Mouse (Mus musculus): ENCODE measurements around the gene Gm10803. TPM values are rescaled to one million over a fixed set of nuclear protein-coding genes. Genes with fewer than 3 reads are reported as not detected.
"Not testable (repeated sequence)": the region's sequence is repeated elsewhere in the genome, so short reads cannot be mapped to it uniquely, and the experiment has no call there.

The Gm10803 gene
- not detected in 2 replicates for polyA plus RNA-seq (2014; fragmentation: Nextera tagmentation; extraction: Ambion mirVana)

DNA sequence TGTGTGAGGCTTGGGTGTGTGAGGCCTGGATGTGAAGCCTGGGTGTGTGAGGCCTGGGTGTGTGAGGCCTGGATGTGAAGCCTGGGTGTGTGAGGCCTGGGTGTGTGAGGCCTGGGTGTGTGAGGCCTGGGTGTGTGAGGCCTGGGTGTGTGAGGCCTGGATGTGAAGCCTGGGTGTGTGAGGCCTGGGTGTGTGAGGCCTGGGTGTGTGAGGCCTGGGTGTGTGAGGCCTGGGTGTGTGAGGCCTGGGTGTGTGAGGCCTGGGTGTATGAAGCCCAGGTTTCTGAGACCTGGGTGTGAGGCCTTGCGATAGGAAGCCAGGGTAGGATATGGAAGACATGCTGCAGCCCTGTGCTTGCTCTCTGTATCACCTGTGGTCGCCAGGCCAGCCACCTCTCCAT, at the start of gene Gm10803:
TSS of gene Gm10803 (plus strand) at position 301 of the 400 bp plus-strand sequence.
- WGBS = 77% methylated on average over 2 of the region's 2 CpGs

DNA sequence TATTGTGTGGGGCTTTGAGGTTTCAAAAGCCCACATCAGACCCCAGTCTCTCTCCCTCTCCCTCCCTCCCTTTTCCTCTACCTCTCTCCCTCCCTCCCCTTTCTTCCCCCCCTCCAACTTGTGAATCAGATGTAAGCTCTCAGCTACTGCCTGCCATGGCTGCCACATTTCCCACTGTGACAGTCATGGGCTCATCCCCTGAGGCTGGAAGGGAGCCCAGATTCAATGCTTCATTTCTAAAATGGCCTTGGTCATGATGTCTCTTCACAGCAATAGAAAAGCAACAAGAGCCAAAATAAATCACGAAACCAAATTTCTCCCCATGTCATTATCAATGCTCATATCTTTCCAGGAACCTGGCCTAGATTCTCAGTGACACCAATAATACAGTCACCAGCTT, 49.5 kb upstream of the Gm10803 start:
- no peak overlapping the region for H3K27ac ChIP-seq (ENCODE audit: low read depth, low read length)
- H3K4me3 ChIP-seq (ENCODE audit: low read depth, low read length) = no peak overlapping the region
- H3K9ac ChIP-seq (ENCODE audit: low read length) = no peak overlapping the region
- H3K27me3 ChIP-seq (ENCODE audit: control insufficient read depth, insufficient read depth, low read length) = no peaks in the 10 kb centered on the region
- no peaks in the 10 kb centered on the region for H3K36me3 ChIP-seq (ENCODE audit: control insufficient read depth, insufficient read depth, low read length)
- 93% methylated on average over 1 of the region's 1 CpGs for WGBS
- H3K4me2 ChIP-seq = no peak overlapping the region
- no peak for ATAC-seq (ENCODE audit: low FRiP score)
- H3K4me1 ChIP-seq (ENCODE audit: control insufficient read depth, insufficient read depth, low read length) = no peaks in the 10 kb centered on the region
- no peaks in the 10 kb centered on the region for H3K9me3 ChIP-seq (ENCODE audit: control insufficient read depth, low read length)
- DNase-seq (ENCODE audit: low spot score, missing footprints) = no peak

More for the DNA sequence above, at the start of gene Gm10803:
- H3K27me3 ChIP-seq (ENCODE audit: control insufficient read depth, insufficient read depth, low read length); H3K9ac ChIP-seq (ENCODE audit: low read length); H3K4me3 ChIP-seq (ENCODE audit: low read depth, low read length); H3K27ac ChIP-seq (ENCODE audit: low read depth, low read length); ATAC-seq (ENCODE audit: low FRiP score); H3K36me3 ChIP-seq (ENCODE audit: control insufficient read depth, insufficient read depth, low read length); DNase-seq (ENCODE audit: low spot score, missing footprints); H3K4me1 ChIP-seq (ENCODE audit: control insufficient read depth, insufficient read depth, low read length); H3K4me2 ChIP-seq; H3K9me3 ChIP-seq (ENCODE audit: control insufficient read depth, low read length): not testable (repeated sequence)

DNA sequence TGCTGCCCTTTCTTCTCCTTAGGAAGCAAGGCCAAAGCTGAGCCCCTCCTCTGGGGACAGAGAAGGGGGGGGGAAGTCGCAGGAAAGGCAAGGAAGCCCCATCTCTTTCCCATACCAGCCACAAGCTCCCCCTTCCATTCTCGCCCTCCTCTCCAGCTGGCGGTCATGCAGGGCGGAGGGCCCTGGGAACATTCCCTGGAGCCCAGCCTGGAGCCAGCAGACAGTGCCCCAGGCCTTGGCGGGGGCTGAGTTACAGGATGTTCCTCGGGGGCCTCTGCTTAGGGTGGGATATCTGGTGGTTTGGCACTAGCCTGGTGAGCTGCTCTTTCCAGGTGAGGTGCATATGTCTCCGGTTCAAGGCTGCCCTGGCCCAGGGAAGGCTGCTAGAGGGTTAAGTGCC, 48.2 kb upstream of the Gm10803 start:
- Histone ChIP-seq H3K36me3 (ENCODE audit: control insufficient read depth, insufficient read depth, low read length) (no peaks in the 10 kb centered on the region), H3K4me1 (ENCODE audit: control insufficient read depth, insufficient read depth, low read length) (no peaks in the 10 kb centered on the region), H3K27ac (ENCODE audit: low read depth, low read length) (no peak overlapping the region), H3K4me3 (ENCODE audit: low read depth, low read length) (no peak overlapping the region), H3K27me3 (ENCODE audit: control insufficient read depth, insufficient read depth, low read length) (no peaks in the 10 kb centered on the region), H3K9me3 (ENCODE audit: control insufficient read depth, low read length) (no peaks in the 10 kb centered on the region), H3K4me2 (no peak overlapping the region), H3K9ac (ENCODE audit: low read length) (no peak overlapping the region)
- 74% methylated on average over 7 of the region's 7 CpGs for WGBS
- ATAC-seq (ENCODE audit: low FRiP score) (no peak), DNase-seq (ENCODE audit: low spot score, missing footprints) (no peak)

DNA sequence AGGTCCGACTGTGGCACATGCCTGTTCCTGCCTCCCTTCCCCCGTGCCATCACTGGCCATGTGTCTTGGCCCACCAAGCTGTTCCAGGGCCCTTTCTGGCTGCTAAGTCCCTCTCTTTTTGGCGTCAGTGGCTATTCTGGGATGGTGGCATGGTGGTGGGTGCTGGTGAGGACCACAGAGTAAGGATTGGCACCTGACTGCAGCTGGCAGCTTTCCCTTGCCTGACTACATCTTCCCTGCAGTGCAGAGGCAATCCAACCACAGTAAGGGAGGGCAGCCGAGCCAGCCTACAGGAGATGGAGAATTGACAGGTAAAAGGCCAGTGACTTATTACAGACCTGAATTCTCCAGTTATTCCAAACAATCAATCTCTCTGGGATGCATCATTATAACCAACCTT, 45.1 kb upstream of the Gm10803 start:
- no peaks in the 10 kb centered on the region for H3K27me3 ChIP-seq (ENCODE audit: control insufficient read depth, insufficient read depth, low read length)
- no peak overlapping the region for H3K9ac ChIP-seq (ENCODE audit: low read length)
- no peak overlapping the region for H3K4me2 ChIP-seq
- no peak overlapping the region for H3K27ac ChIP-seq (ENCODE audit: low read depth, low read length)
- no peak for DNase-seq (ENCODE audit: low spot score, missing footprints)
- no peaks in the 10 kb centered on the region for H3K9me3 ChIP-seq (ENCODE audit: control insufficient read depth, low read length)
- no peaks in the 10 kb centered on the region for H3K4me1 ChIP-seq (ENCODE audit: control insufficient read depth, insufficient read depth, low read length)
- 82% methylated on average over 4 of the region's 4 CpGs for WGBS
- H3K36me3 ChIP-seq (ENCODE audit: control insufficient read depth, insufficient read depth, low read length) = no peaks in the 10 kb centered on the region
- H3K4me3 ChIP-seq (ENCODE audit: low read depth, low read length) = no peak overlapping the region
- no peak for ATAC-seq (ENCODE audit: low FRiP score)

DNA sequence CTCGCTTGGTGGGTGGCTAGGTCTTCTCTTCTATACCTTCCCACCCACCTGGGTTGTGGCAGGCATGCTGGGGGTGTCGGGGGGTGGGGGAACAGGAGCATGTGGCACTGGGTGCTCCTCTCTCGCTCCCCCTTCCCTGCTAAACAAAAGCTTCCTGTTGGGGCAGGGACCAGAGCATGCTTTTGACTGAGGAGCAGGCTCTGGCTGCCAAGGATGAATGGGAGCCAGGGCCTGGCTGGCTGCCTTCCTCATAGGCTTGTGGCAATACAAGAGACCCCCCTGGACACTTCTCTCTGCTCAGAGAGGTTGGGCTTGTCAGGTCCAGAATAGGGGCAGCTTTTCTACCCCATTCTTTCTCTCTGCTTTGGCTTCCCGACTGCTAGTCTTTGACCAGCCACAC, 39.3 kb upstream of the Gm10803 start:
- no peaks in the 10 kb centered on the region for H3K27me3 ChIP-seq (ENCODE audit: control insufficient read depth, insufficient read depth, low read length)

DNA sequence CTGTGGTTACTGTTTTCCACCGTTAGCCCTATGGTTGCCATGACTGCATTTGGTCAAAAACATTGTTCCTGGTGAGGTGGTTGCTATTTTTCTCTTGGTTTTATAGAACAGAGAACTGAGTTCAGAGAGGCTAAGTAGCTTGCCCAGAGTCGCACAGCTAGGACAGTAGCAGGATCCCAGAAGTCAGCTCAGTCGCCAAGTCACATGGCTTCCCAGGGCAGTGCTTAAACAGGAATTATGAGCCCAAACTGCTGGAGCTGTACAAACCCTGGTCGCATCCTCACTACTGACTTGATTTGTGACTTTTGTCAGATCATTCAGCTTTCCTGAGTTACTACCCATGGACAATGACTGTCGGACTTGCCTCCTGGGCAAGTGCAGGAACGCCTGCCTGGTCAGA, 38.8 kb upstream of the Gm10803 start:
- Histone ChIP-seq H3K4me1 (ENCODE audit: control insufficient read depth, insufficient read depth, low read length) (no peaks in the 10 kb centered on the region), H3K4me2 (no peak overlapping the region), H3K27me3 (ENCODE audit: control insufficient read depth, insufficient read depth, low read length) (no peaks in the 10 kb centered on the region), H3K36me3 (ENCODE audit: control insufficient read depth, insufficient read depth, low read length) (no peaks in the 10 kb centered on the region), H3K9me3 (ENCODE audit: control insufficient read depth, low read length) (no peaks in the 10 kb centered on the region), H3K27ac (ENCODE audit: low read depth, low read length) (no peak overlapping the region), H3K4me3 (ENCODE audit: low read depth, low read length) (no peak overlapping the region), H3K9ac (ENCODE audit: low read length) (no peak overlapping the region)
- WGBS = 76% methylated on average over 6 of the region's 6 CpGs
- ATAC-seq (ENCODE audit: low FRiP score) = no peak
- DNase-seq (ENCODE audit: low spot score, missing footprints) = no peak

More for the DNA sequence above, 39.3 kb upstream of the Gm10803 start:
- 77% methylated on average over 4 of the region's 4 CpGs for WGBS
- Histone ChIP-seq H3K4me1 (ENCODE audit: control insufficient read depth, insufficient read depth, low read length) (no peaks in the 10 kb centered on the region), H3K9ac (ENCODE audit: low read length) (no peak overlapping the region), H3K4me3 (ENCODE audit: low read depth, low read length) (no peak overlapping the region), H3K4me2 (no peak overlapping the region), H3K9me3 (ENCODE audit: control insufficient read depth, low read length) (no peaks in the 10 kb centered on the region), H3K27ac (ENCODE audit: low read depth, low read length) (no peak overlapping the region), H3K36me3 (ENCODE audit: control insufficient read depth, insufficient read depth, low read length) (no peaks in the 10 kb centered on the region)
- DNase-seq (ENCODE audit: low spot score, missing footprints) (no peak), ATAC-seq (ENCODE audit: low FRiP score) (no peak)

DNA sequence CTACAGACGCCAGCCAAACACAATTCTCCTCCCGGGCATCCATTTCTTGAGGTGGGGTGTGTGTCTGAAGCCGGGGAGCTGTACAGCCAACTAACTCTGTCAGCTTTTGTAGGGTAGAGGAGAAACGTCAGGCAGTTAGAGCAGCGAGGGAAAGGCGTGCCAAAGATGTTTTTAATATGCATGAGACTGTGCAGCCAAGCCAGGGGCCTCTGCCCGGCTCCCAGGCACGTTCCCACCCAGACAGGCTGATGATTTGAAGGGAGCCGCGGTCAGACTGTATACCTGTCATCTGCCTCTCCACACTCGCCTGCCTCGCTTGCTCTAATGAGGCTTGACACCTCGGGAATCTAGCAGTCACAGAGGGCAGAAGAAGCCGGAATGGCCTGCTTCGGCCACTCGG, 38.4 kb upstream of the Gm10803 start:
- H3K4me3 ChIP-seq (ENCODE audit: low read depth, low read length) = no peak overlapping the region
- WGBS = 63% methylated on average over 16 of the region's 16 CpGs
- DNase-seq (ENCODE audit: low spot score, missing footprints) (no peak), ATAC-seq (ENCODE audit: low FRiP score) (peak; percentile 54; the same call in 1 of the 2 replicates)
- H3K36me3 ChIP-seq (ENCODE audit: control insufficient read depth, insufficient read depth, low read length) = no peaks in the 10 kb centered on the region
- H3K9me3 ChIP-seq (ENCODE audit: control insufficient read depth, low read length) = no peaks in the 10 kb centered on the region
- H3K9ac ChIP-seq (ENCODE audit: low read length) = no peak overlapping the region
- H3K27me3 ChIP-seq (ENCODE audit: control insufficient read depth, insufficient read depth, low read length) = no peaks in the 10 kb centered on the region
- no peak overlapping the region for H3K4me2 ChIP-seq
- H3K27ac ChIP-seq (ENCODE audit: low read depth, low read length) = no peak overlapping the region
- no peaks in the 10 kb centered on the region for H3K4me1 ChIP-seq (ENCODE audit: control insufficient read depth, insufficient read depth, low read length)

DNA sequence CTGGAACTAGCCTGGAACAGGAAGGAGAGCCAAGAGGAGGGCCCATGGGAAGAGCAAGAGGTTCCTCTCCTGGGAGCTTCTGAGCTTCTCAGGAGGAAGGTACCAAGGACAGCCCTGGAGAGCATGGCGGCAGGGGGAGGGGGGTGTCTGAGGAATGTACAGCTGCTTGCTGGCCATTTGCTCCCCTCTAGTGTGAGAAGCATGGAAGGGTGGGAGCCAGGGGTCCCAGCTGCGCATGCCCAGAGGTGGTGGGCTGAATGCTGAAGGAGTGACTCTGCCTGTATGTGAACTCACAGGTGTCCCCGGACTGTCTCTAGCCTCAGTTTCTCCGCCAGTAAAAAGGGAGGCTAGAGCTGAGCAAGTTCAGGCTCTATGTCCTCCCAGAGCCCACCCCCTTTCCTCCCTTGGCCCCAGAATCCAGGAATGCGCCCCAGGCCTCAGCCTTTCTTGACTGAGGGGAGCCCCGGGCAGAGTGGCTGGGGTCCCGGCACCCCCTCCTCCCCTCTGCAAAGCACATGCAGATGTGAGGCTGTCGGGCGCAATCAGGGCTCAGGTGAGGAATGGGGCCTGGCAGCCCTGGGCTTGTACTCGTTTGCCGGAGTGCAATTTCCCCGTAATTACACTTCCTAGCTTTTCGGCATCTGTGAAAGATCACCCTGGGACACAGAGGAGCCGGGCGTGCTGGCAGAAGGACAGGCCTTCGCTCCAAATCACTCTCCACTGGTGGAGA, 35.2 kb upstream of the Gm10803 start:
- H3K27ac ChIP-seq (ENCODE audit: low read depth, low read length) = no peak overlapping the region

DNA sequence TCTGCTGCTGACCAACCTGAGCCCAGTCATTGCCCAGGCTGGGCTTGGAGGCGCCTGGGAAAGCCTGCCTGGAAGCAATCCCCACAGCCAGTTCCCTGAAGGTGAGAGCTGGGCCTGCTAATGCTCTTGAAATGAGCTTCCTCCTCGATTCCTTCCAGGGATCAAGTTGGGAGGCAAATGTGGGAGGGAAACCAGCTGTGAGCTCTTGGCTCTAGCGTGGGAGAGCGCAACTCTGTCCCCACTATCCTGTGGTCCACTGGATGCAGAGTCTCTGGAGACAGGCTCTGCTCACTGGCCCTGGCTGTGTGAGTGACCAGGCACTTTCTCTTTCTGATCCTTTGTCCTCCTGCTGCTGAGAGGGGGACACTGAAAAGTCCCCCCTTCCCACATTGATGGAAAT, 30.8 kb upstream of the Gm10803 start:
- 61% methylated on average over 4 of the region's 4 CpGs for WGBS

More for the DNA sequence above, 35.2 kb upstream of the Gm10803 start:
- WGBS = 85% methylated on average over 16 of the region's 16 CpGs
- no peak overlapping the region for H3K4me2 ChIP-seq
- H3K9ac ChIP-seq (ENCODE audit: low read length) = no peak overlapping the region
- DNase-seq (ENCODE audit: low spot score, missing footprints) = no peak
- no peaks in the 10 kb centered on the region for H3K36me3 ChIP-seq (ENCODE audit: control insufficient read depth, insufficient read depth, low read length)
- ATAC-seq (ENCODE audit: low FRiP score) = no peak
- no peaks in the 10 kb centered on the region for H3K27me3 ChIP-seq (ENCODE audit: control insufficient read depth, insufficient read depth, low read length)
- no peak overlapping the region for H3K4me3 ChIP-seq (ENCODE audit: low read depth, low read length)
- no peaks in the 10 kb centered on the region for H3K4me1 ChIP-seq (ENCODE audit: control insufficient read depth, insufficient read depth, low read length)
- H3K9me3 ChIP-seq (ENCODE audit: control insufficient read depth, low read length) = no peaks in the 10 kb centered on the region

More for the DNA sequence above, 30.8 kb upstream of the Gm10803 start:
- Histone ChIP-seq H3K9me3 (ENCODE audit: control insufficient read depth, low read length) (no peaks in the 10 kb centered on the region), H3K4me3 (ENCODE audit: low read depth, low read length) (no peak overlapping the region), H3K4me1 (ENCODE audit: control insufficient read depth, insufficient read depth, low read length) (no peaks in the 10 kb centered on the region), H3K36me3 (ENCODE audit: control insufficient read depth, insufficient read depth, low read length) (no peaks in the 10 kb centered on the region), H3K27me3 (ENCODE audit: control insufficient read depth, insufficient read depth, low read length) (no peaks in the 10 kb centered on the region), H3K27ac (ENCODE audit: low read depth, low read length) (no peak overlapping the region), H3K9ac (ENCODE audit: low read length) (no peak overlapping the region), H3K4me2 (no peak overlapping the region)
- DNase-seq (ENCODE audit: low spot score, missing footprints) = no peak
- no peak for ATAC-seq (ENCODE audit: low FRiP score)
